Mouse (Mus musculus): ENCODE measurements at regions not wholly inside any gene's neighbourhood (a gene's known extent, or its start where the extent isn't known, plus 50 kb on each side); places are given as distances from the start of the nearest gene placed in this dataset.

DNA sequence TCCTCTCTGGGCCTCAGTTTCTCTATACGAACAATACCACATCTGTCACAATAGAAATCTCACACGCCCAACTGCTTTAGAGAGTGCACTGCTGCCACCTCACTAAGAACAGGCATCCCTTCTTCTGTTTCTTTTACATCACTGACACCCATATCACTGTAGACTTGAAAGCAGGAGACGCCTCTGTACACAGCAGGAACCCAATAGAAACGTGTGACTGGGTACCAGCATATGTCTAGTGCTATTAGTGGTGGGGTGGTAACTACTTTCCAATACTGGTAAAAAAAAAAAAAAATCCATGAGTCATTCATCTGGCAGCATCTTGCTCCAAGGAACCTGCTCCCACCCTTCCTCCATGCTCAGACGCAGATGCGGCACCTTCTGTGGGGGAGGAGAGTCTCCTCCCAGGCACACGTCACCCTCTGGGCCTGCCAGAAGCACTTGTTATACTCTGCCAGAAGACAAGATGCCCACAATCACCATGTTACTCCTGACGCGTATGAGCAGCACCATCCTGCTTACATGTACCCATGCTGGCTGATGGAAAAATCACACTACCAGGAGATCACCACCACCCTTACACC, 151.3 kb upstream of the Plxna4 start:
- DNase-seq (ENCODE audit: low read depth, low spot score) = no peak

GRCm38 (mm10) chr6:32728706-32729105, 140.7 kb upstream of the Plxna4 start:
- no peak for DNase-seq (ENCODE audit: low read depth, low spot score)

DNA sequence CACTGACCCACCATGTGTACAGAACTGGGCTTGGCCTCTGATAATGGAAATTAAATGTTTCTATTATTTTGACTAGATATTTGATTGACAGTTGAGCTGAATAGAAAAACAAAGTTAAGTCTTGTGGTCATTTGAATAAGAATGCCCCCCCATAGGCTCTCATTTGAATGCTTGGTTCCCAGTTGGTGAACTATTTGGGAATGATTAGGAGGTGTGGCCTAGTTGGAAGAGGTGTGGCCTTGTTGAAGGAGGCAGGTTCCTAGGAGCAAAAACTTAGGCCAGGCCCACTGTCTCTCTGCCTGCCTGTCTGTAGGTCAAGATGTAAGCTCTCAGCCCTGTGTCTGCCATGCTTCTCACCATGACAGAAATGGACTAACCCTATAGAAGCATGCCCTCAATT, 138.6 kb upstream of the Plxna4 start:
- DNase-seq (ENCODE audit: low read depth, low spot score) = peak; percentile 80

DNA sequence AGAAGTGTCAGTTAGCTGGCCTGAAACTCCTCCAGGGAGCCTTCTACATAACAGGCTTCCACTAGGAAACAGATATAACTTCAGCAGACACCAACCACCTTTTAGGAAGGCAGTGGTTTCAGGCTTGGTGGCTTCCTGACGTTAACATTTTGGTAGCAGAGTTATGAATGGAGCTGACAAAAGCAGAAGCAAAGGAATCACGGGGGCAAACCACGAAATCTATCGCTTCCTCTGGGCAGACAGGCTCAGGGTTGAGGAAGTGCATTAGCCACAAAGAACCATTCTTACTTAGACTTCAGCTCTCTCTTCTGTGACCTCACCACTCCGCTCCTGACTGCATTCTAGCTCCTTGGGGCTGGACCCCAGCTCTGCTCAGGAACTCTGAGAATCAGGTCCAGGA, 129.9 kb upstream of the Plxna4 start:
- no peak for DNase-seq (ENCODE audit: low read depth, low spot score)

- no peak for DNase-seq (ENCODE audit: low read depth, low spot score)
Observed at GRCm38 (mm10) chr6:32715137-32715536, 127.1 kb upstream of the Plxna4 start.

GRCm38 (mm10) chr6:32710208-32710607, 122.2 kb upstream of the Plxna4 start:
- DNase-seq (ENCODE audit: low read depth, low spot score) = peak; percentile 80

DNA sequence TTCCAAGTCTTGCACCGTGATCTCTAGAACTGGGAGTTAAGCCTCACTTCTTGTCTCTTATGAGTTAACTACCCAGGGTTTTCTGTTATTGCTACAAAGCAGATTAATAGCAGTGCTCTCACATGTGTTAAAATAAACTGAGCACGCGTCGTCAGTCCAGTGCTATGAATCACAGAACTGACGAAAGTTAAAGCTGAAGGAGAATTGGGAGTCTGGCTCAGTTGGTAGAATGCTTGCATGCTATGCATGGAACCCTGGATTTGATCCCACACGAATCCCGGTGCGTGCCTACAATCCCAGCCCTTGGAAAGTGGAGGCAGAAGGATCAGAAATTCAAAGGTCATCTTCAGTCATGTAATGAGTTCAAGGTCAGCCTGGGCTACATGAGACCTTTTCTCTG, 121.6 kb upstream of the Plxna4 start:
- DNase-seq (ENCODE audit: low read depth, low spot score) = peak; percentile 16

GRCm38 (mm10) chr6:32707417-32707816, 119.4 kb upstream of the Plxna4 start:
- no peak for DNase-seq (ENCODE audit: low read depth, low spot score)

- peak; percentile 38 for DNase-seq (ENCODE audit: low read depth, low spot score)
Observed at GRCm38 (mm10) chr6:32706376-32706775, 118.4 kb upstream of the Plxna4 start.

DNA sequence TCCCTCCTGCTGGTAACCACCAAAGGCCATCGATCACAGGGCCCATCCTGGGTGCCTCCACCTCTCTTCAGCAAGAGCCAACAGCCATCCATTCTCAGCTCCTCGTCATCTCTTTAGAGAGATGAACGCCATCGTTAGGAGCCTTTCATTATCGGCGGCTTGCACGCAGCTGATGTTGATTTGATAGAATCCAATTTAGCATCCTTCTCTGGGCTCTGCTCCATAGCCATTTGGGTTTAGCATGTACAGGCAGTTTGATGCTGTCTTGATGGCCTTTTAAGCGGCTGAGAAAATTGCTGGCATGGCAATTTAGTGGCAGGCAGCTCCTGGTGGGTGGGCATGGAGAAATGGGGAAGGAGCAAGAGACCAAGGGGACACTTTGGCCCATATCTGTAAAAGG, 115.5 kb upstream of the Plxna4 start:
- DNase-seq (ENCODE audit: low read depth, low spot score) = no peak

- DNase-seq (ENCODE audit: low read depth, low spot score) = no peak
Observed at GRCm38 (mm10) chr6:32702245-32702791, 114.3 kb upstream of the Plxna4 start.

- no peak for DNase-seq (ENCODE audit: low read depth, low spot score)
Observed at GRCm38 (mm10) chr6:32699811-32700210, 111.8 kb upstream of the Plxna4 start.

DNA sequence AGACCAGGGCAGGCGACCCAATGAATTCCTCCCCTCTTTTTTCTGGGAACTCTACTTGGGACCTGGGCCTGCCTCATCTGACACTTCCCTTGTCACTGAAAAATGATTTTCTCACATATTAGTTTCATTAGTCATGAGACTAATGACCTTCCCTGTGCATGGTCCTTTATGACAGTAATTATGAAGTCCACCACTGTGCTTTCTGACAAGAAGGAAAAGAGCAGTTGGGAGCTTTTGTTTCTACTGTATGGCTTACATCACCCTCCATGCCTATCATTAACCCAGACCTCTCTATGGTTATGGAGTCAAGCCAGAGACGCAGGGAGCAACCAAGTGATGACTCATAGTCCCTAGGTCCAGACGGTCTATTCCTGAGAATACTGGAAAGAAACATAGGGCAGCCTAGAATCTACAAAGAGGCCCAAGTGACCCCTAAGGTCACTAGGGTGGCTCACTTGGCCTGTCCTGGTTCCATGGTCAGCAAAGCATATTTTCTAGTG, 109.8 kb upstream of the Plxna4 start:
- no peak for DNase-seq (ENCODE audit: low read depth, low spot score)

GRCm38 (mm10) chr6:32696037-32696436, 108.0 kb upstream of the Plxna4 start:
- DNase-seq (ENCODE audit: low read depth, low spot score) = no peak

DNA sequence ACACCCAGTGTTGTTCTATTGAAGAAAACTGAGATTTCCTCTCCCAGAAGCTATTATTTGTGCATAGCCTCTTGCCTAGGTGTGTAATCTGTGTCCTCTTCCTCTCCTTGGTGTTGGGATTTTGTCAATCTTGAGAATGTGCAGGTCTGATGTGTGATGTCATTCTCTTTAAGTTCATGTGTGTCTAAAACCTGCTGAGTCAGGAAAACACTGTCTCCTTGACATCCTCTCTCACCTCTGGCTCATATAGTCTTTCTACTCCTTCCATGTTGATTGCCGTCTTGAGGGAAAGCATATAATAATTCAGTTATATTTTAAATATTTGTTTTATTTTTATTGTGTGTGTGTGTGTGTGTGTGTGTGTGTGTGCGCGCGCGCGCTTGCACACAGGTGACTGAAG, 84.6 kb upstream of the Plxna4 start:
- DNase-seq (ENCODE audit: low read depth, low spot score) = no peak

DNA sequence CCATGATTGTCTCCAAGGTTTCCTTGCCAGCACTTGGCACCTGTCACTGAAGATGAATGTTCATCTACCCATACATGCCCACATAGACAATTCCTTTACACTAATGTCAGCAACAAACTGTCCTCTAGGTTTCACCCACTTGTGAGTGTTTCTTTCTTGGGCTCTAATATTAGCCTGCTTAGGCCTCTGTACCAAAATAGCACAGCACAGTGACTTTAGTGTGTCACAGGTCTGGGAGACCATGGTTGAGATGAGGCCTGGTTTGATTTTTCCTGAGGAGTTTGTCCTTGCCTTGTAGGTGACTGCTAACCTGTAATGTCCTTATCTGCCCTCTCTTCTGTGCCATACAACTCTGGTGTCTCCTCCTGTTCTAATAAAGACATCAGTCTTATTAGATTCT, 71.8 kb upstream of the Plxna4 start:
- no peak for DNase-seq (ENCODE audit: low read depth, low spot score)

DNA sequence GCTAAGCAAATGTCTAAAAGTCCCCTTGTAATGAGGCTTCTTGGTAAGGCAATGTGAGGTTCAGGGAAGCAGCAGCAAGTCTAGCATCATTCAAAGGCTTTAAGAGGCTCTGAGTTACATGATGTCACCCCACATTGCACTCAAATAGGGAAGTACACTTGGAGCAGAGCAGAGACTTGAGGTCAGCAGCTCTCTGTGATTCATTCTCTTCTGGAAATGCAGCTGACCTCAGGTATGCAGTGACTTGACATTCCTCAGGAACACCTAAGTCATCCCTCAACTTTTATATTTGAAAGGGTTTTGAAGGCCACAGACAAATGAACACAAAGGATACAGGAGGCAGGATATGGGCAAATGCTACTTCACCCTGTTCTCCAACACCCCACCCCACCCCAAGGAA, 69.4 kb upstream of the Plxna4 start:
- no peak for DNase-seq (ENCODE audit: low read depth, low spot score)

DNA sequence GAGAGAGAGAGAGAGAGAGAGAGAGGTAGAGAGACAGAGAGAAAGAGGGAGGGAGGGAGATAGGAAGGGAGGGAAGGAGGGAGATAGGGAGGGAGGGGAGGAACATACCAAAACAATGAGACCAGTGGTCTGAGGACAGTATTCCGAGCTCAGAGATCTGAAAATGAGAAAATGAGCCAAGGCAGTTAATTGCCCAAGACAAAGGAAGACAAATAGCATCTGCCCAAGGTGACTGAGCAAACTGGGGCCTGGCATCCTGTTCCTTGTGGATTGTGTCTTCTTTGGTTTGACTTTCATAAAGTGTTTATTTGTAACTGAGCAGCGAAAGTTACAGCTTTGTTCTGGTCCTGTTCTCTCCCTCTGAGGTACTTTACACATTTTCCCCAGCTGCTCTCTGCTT, 66.2 kb upstream of the Plxna4 start:
- DNase-seq (ENCODE audit: low read depth, low spot score) = no peak

GRCm38 (mm10) chr6:32644016-32644415, 56.0 kb upstream of the Plxna4 start:
- no peak for DNase-seq (ENCODE audit: low read depth, low spot score)

DNA sequence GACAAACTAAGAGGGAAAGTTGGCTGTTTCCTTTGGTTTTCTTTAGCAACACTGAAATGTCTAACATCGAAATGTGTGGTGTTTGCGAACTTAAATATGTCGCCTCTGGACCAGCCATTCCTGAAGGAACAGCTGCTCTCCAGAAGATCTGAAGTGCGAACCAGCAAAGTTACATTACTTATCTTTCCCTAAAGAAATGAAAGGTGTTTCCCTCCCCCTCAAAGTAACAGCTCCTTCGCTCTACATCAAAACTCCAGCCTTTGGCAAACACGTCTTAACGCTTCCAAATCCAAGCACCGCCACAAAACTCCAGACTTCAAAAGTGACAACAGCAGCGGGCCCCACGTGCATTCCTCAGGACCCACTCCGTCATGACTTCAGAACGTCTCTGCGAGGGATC, 50.9 kb upstream of the Plxna4 start:
- DNase-seq (ENCODE audit: low read depth, low spot score) = no peak
